Comparison of ENCODE assay signal across 8 mouse cellular contexts in genomic region chr2:122753739-122754343, GRCm38 (mm10). TPM values are rescaled to one million over a fixed set of nuclear protein-coding genes. Genes with fewer than 3 reads are reported as not detected.
DNase-seq lines count a peak whose midpoint lies in the region; ATAC-seq lines count a peak whose summit lies in the region.

No protein-coding gene starts in this region.

- ATAC-seq in megakaryocyte, adult 5-6 weeks (ENCODE audit: poor library complexity, severe bottlenecking) = peak; percentile 99

- peak; percentile 30 for DNase-seq in gastrocnemius, adult 18-20 months (ENCODE audit: low spot score)
- DNase-seq in gastrocnemius, postnatal 25 days = no peak
- peak; percentile 43 for DNase-seq in adrenal gland, adult 2 months
- peak; percentile 83 for DNase-seq in embryo, embryonic 10.5 days (ENCODE audit: low spot score)
- DNase-seq in heart, postnatal 4 days = peak; percentile 65
- DNase-seq in layer of hippocampus, adult 9-11 months = peak; percentile 15
- peak; percentile 42 for DNase-seq in right cerebral cortex, postnatal 25 days

RNA-seq across cellular contexts. Expression of gene Sqor, which starts 11.2 kb away (rescaled TPM):
- 10 to 100 TPM; 39.0 to 42.2 TPM for total RNA-seq in gastrocnemius, adult 18-20 months (2021)
- 10 to 100 TPM; 15.3 to 26.4 TPM for total RNA-seq in gastrocnemius, postnatal 25 days (2021)
- total RNA-seq in adrenal gland, adult 2 months (2021) = 10 to 100 TPM; 80.0 to 89.7 TPM
- polyA plus RNA-seq in adrenal gland, adult 2 months (2012; rRNA removed) = 48.4 and 55.7 TPM in 2 replicates
- total RNA-seq in heart, postnatal 4 days (2021) = 1 to 10 TPM; 8.6 to 8.7 TPM
- total RNA-seq in megakaryocyte, adult 5-6 weeks (2015) = 106 and 117 TPM in 2 replicates
- 167 and 173 TPM in 2 replicates for total RNA-seq in megakaryocyte, adult 5-6 weeks (2017)

RNA-seq across cellular contexts. Expression of gene Bloc1s6, which starts 15.5 kb away (rescaled TPM):
- total RNA-seq in gastrocnemius, adult 18-20 months (2021) = 10 to 100 TPM; 17.5 to 20.0 TPM
- total RNA-seq in gastrocnemius, postnatal 25 days (2021) = 10 to 100 TPM; 14.7 to 17.2 TPM
- total RNA-seq in adrenal gland, adult 2 months (2021) = 10 to 100 TPM; 24.8 to 35.7 TPM
- 39.1 and 42.4 TPM in 2 replicates for polyA plus RNA-seq in adrenal gland, adult 2 months (2012; rRNA removed)
- total RNA-seq in heart, postnatal 4 days (2021) = 10 to 100 TPM; 12.8 to 16.0 TPM
- 12.0 and 12.9 TPM in 2 replicates for total RNA-seq in megakaryocyte, adult 5-6 weeks (2015)
- total RNA-seq in megakaryocyte, adult 5-6 weeks (2017) = 24.1 and 30.4 TPM in 2 replicates

RNA-seq across cellular contexts. Expression of gene Slc30a4, which starts 51.4 kb away (rescaled TPM):
- 10 to 100 TPM; 13.2 to 14.3 TPM for total RNA-seq in gastrocnemius, adult 18-20 months (2021)
- total RNA-seq in gastrocnemius, postnatal 25 days (2021) = 10 to 100 TPM; 12.0 to 13.3 TPM
- total RNA-seq in adrenal gland, adult 2 months (2021) = 10 to 100 TPM; 27.3 to 30.7 TPM
- 3.8 and 5.0 TPM in 2 replicates for polyA plus RNA-seq in adrenal gland, adult 2 months (2012; rRNA removed)
- total RNA-seq in heart, postnatal 4 days (2021) = 10 to 100 TPM; 16.2 to 16.4 TPM
- 1.2 and 1.9 TPM in 2 replicates for total RNA-seq in megakaryocyte, adult 5-6 weeks (2015)
- 1.9 and 2.2 TPM in 2 replicates for total RNA-seq in megakaryocyte, adult 5-6 weeks (2017)

Comparison
In these comparisons a context has a peak if more than half of its experiments do, and no peak if none do; other contexts are left out.
1. RNA of gene Slc30a4, which starts 51.4 kb away (total RNA-seq): 27.3 to 30.7 TPM in adrenal gland, adult 2 months, 16.2 to 16.4 TPM in heart, postnatal 4 days, 13.2 to 14.3 TPM in gastrocnemius, adult 18-20 months and 12.0 to 13.3 TPM in gastrocnemius, postnatal 25 days; 1.2 to 2.2 TPM in megakaryocyte, adult 5-6 weeks; every median in the first group is over 4 times any median in the second.